Mouse (Mus musculus): ENCODE results near the gene Fuz.

Gene Fuz

DNA sequence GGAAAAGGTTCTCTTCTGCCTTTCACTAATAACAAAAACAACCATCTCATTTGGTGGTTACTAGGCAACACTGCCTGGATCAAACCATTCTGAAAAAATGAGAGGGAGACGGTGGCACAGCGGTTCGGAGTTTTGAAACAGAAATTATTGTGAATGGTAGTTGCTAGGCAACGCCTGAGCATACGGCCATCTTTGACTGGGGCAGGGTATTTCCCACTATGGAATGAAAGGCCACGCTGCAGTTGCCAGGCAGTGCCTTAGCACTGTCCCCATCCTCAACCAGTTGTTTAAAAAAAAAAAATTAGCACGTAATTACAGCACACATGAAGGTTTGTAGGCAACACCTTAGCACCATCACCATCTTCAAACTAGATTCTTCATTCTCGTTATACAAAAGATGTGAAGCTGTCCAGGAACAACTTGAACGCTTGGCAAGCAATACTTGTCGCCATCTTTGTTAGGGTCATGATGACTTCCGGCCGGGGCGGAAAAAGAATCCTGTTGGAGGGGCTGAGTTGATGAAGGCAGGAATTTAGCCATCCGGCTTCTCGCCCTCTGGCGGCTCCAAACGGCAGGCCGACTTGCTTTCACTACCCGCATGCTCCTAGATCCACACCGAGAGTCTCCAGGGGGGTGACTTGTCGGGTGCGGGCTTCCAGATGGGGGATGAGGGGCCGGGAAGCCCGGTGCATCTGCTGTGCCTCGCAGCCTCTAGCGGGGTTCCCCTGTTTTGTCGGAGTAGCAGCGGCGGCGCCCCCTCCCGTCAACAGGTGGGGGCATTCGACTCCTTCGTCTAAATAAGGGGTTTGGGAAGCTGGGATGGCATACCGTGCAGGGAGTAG lies at the start of gene Fuz:
Fuz (plus strand) TSS at position 487 of the 842 bp plus-strand sequence.
- DNase-seq (ENCODE audit: low spot score in 2 of 2) = peak; percentile 87 to 88

DNA sequence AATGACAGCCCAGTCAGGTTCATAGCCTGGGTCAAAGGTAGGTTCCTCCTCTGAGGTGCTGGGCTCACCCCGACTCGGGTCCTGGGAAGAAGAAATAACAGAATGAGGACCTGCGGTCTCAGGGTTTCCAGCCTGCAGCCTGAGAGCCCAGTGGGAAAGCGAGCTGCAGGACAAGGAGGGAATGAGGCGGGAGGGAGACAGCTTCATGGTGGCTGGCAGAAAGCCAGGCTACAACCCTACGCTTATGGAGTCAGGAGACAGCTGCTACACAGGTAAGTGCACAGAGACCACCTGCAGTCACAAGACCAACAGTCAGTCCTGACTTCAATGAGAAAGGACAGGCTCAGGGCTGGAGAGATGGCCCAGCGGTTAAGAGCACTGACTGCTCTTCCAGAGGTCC lies 49.1 kb upstream of the Fuz start:
- DNase-seq (ENCODE audit: low spot score in 2 of 2) = no peak

DNA sequence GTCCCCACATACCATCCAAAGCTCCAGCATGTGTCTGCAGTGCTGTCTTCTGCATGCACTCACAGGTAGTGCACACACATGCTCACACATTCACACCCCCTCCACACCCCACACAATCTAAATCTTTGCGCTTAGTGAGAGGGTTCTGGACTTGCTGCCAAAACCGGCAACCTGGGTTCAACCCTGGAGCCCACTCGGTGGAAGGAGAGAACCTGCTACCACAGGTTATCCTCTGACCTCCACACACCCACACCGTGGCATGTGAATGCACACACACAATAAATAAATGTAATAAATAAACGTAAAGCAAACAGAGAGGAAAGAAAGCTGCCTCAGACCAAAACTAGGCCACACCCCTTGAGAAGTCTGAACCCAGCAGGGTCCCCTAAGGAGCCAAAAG lies 48.1 kb upstream of the Fuz start:
- no peak for DNase-seq (ENCODE audit: low spot score in 2 of 2)

DNA sequence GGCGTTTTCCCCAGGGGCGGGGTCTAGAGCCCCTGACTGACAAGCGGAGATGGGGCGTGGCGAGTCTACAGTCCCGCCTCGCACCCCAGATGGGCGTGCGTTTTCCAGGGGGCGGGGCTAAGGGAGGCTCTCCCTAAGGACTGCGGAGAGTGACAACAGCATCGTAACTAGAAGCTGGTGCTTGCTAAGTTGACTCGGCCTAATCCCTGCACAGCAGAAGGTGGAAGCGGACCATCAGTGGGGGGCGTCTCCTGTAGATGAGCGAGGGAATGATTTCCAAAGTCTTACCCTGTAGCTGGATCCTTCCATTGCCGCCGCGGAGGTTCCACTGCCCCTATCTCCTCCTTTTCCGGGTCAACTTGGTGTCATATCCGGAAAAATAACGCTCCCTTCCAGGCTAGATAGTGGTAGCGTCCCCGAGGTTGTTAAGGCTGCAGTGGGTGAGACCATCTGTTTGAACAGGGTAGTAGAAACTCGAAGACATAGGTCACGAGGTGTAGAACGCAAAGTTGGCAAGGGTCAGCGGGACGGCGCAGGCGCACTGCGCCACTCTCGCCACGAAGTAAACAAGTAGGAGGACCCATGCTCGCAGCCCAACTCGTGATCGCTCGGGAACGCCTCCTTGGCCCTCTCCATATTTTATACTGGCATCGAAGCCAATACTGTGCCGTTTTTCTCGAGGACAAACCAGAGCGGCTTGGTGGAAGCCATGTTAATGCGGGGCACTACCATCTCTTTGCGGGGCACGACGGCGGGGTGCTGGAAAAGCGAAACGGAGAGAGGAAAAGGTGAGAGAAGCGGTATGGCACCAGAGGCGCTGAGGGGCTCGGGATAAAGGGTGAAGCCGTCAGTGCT lies 47.1 kb upstream of the Fuz start, which contains the start of the genes Akt1s1 and Tbc1d17:
Akt1s1 (plus strand) TSS at position 431 of the 855 bp plus-strand sequence.
Tbc1d17 (minus strand) TSS at position 519 of the 855 bp plus-strand sequence.
- peak; percentile 98 to 99 for DNase-seq (ENCODE audit: low spot score in 2 of 2)

DNA sequence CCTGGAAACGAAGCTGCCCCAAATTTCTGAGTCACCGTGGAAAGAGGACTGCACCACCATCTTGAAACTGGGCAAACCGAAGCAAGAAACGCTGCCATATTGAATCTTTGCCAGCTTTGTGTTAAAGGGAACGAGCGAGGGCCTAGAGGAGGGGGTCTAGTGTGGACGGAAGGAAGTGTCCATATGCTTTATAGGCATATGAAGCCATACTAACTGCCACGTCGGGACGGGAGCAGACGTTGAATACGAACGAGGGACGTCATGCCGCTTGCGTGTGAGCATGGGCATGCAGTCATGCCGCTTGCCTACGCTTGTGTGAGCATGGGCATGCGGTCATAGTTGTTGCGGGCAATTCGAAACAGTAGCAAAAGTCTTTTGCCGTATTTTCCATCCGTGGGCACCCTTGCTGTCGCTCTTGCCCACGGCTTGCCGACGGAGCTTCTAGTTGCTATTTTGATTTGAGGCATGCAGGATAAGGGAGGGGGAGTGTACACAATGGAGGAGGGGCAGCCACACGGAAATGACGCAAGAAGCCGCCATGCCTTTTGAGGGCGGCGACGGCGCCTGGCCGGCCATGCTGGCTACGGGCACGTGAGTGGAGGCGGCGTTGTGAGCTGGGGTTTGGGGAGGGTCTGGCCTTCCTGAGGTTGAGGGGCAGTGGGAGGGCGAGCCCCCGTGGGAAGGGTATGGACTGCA lies 46.3 kb upstream of the Fuz start:
- DNase-seq (ENCODE audit: low spot score in 2 of 2) = peak; percentile 88 to 90

DNA sequence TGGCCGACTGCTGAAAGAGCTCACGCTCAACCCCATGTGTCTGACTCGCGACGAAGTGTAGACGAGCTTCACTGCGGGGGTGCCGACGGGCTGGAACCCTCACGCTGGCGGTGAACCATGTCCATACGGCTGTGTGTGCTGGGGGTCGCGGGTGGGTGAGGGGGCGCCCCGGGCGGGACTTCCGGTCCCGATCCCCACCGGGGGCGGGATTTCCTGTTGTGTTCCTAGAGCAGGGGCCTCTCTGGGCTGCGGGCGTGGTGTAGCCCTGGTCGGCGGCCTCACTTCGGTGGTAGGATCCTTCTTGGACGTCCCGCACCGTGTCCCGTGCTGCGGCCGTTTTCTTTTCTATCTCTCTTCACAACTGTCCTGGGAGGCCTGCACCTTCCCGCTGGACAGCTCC lies 45.7 kb upstream of the Fuz start:
- peak; percentile 73 to 78 for DNase-seq (ENCODE audit: low spot score in 2 of 2)

DNA sequence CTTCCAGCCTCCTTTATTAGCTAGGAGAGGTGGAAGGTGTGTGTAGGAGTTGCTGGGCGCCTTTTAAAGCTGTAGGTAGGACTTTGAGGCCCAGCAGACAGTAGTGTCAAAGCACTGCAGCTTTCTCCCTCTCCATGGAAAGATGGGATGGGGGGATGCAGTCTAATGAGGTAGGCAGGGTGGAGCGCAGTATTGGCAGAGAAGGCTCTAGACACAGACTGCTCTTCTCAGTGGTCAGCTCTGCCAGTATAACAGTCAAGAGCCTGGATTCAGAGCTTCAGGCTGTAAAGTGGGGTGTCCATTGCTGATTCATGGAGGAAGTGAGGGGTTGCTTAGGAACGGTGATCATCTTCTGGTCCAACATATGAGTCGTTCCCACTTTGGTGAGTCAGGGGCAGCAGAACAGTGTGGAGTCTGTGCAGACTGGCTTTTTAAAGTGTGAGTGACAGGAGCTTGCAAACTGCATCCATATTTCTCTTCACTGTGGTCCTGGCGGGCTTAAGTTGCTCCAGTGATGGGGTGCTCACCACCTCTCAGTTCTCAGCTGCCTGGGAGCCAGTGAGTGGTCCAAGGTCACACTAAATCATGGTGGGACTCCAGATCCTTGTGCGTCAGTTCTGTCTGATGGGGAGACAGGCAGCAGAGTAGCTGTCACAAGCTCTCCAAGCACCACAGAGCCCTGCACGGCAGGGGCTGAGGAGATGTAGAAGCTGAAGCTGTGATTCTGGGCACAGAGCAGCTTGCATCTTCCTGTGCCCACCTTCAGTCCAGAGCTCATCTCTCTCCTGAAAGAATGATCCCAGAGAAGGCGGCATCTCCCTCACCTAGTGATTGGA lies 44.9 kb upstream of the Fuz start:
- no peak for DNase-seq (ENCODE audit: low spot score in 2 of 2)

DNA sequence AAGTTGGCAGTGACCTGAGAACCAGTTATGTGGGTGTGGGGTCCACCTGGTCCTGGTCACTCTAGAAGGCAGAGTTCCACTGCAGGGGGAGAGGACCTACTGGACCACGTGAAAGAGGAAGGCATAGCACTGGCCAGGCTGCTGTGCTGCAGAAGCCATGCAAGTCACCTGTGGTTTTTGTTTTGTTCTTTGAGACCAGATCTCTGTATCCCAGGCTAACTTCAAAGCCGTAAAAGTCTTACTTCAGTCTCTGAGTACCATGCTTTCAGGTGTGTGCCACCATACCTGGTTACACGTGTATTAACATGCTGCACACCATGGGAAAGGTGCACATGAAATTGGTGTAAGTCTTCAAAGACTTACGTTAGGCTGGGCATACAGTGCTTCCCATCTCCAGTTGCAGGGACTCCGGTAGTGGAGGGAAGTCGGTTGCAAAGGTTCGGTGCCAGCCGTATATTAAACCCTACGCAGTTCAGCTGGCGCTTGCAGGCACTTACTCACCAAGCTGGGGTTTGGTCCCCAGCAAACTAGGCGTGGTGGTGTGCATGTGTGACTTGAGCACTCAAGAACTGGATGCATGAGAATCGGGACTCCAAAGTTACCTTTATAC lies 44.1 kb upstream of the Fuz start:
- DNase-seq (ENCODE audit: low spot score in 2 of 2) = no peak

DNA sequence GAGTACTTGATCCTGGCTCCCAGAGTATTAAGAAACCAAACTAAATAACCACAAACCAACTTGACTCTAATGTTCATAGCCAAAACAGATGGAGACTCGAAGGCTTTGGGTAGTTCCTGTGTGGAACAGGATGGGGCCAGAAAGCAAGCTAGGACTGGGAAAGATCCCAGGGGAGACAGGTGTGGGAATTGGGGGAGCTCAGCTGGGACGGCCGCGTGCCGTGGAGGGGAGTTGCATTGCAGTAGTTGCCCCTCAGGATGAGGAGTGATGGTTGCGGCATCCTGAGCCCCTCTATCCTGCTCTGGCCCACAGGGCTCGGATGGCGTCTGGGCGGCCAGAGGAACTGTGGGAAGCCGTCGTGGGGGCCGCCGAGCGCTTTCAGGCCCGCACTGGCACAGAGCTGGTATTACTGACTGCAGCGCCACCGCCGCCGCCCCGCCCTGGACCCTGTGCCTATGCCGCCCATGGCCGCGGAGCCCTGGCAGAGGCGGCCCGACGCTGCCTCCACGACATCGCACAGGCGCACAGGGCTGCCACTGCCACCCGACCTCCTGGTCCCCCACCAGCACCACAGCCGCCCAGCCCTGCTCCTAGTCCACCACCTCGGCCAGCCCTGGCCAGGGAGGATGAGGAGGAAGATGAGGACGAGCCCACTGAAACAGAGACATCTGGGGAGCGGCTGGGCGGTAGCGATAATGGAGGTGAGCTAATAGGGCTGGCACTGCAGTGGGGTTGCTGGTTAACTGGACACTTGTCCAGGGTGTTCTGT lies 43.4 kb upstream of the Fuz start:
- DNase-seq (ENCODE audit: low spot score in 2 of 2) = no peak

DNA sequence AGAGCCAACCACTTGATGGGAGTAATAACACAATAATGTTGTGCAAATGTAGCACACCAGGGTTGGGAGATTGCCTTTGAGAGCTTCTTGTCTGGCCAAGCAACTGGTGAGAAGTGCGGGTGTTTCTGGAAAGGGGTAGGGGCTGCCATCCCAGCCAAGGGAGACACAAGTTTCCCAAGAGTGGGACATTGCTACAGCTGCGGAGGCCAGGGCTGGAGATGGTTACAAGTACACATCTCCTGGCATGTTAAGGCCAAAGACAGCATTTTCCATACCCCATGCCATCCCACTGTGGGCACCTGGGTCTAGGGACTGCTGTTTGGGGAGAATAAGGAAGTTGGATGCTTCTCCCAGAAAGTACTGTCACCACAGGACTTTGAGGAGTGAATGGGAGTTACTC lies 42.8 kb upstream of the Fuz start:
- DNase-seq (ENCODE audit: low spot score in 2 of 2) = no peak

DNA sequence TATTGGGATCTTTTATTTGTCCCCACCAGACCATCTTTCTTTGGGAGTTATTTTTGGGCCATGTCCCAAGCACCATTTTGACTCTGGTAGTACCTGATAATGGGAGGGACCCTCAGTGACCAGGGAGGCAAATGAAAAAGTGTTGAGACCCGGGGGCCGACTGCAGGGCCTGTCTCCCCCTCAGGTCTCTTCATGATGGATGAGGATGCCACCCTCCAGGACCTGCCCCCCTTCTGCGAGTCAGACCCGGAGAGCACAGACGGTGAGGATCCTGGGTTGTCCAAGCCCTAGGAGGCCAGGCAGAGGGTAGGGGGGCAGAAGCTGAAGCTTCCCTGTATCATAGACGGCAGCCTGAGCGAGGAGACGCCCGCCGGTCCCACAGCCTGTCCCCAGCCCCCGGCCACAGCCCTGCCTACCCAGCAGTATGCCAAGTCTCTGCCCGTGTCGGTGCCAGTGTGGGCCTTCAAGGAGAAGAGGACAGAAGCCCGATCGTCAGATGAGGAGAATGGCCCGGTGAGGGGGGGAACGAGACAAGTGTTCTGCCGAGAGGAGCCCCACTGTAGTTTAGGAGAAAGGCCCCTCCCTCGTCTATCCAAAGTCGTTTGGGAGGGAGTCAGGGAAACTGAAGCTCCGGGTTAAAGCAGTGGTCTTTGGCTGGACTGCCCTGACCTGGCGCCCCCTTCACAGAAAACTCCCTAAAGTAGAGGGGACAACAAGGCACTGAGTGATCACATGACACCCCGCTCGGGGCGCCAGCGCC lies 42.1 kb upstream of the Fuz start:
- DNase-seq (ENCODE audit: low spot score in 2 of 2) = no peak

DNA sequence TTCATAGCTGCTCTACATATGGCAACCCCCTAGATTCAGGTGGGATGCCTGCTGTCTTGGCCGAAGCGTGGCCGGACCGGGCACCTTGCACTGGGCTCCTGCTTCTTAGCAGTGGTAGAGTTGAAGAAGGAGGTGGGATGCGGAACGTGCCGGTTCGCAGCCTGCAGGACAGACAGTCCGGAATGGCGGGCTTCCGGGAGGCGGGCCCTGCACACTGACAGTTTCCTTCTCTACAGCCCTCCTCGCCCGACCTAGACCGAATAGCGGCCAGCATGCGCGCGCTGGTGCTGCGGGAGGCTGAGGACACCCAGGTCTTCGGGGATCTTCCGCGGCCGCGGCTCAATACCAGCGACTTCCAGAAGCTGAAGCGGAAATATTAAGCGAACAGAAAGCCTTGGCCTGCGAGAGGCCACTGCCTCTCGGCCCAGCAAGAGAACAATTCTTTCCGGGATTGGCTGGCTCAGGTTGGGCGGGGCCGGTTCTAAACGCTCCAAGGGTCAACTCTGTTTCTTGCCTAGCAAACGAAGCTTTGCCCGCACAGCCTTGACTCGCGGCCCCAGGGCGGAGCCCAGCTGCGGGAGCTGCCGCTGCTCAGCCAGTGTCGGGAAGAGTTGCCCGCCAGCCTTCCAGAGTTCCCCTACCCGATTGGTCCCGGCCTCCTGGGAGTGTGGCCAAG lies 41.4 kb upstream of the Fuz start:
- DNase-seq (ENCODE audit: low spot score in 2 of 2) = peak; percentile 83 to 85

DNA sequence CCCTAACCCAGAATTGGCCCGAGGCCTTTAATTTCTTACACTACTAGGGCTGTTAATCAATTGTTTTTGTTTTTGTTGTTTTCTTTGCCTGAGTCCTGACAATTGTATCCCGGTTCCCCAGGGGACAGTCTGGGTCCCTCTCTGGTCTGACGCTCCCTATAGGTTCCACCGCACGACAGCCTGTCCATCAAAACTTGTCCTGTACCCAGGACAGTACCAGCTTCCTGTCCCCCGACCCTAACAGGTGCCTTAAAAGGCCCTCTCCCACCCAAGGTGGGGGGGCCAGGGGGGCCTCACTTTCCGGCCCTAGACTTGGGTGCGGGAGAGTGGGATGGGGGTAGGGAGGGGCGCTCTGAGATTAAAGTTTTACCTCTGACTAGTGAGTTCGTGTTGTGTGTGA lies 40.8 kb upstream of the Fuz start:
- no peak for DNase-seq (ENCODE audit: low spot score in 2 of 2)

DNA sequence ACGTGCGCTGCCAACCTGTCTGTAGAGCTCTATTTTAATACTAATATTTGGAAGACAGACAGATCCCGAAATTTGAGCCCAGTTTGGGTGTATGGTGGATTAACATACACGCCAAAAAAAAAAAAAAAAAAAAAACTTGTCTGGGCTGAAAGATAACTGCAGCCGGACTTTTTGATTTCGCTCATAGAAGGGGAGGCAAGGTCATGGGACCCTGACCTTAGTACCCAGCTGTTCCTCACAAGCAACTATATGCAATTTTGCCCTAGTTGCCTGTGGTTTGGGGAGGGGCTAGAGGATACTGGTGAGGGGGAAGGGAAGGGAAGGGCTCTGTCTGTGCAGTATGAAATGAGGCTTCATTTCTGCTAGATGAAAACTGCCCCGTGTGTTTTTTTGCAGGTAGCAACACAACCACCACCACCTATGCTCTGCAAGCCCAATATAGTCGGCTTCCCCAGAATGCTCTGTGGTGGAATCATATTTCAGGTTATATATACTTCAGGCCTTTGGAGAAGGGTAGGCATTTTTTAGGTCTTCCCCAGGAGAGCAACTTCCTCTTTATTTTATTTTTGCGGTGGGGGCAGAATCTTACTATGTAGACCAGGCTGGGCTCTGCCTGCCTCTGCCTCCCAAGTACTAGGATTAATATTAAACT lies 39.5 kb upstream of the Fuz start:
- DNase-seq (ENCODE audit: low spot score in 2 of 2) = no peak

DNA sequence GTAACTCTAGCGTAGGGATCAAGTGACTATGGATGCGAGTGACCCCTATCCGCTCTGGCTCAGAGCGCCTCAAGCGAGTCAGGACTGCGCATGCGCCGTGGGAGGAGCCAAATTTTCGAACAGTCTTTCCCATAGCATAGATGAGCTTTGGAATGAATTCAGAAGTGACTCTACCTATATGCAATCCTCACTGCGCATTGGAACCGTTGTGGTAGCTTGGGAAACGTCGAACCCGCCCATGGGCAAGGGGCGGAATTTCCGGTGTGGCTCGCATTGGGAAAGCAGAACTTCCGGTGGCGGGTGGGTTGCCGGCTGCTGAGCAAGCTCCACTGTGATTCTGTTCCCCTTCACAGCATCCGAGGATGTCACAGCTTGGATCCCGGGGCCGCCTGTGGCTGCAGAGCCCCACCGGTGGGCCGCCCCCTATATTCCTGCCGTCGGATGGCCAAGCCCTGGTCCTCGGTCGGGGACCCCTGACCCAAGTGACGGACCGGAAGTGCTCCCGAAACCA lies 38.8 kb upstream of the Fuz start, which contains the start of gene Pnkp:
Pnkp (plus strand) TSS at position 98 of the 511 bp plus-strand sequence.
- peak; percentile 80 for DNase-seq (ENCODE audit: low spot score in 2 of 2)

DNA sequence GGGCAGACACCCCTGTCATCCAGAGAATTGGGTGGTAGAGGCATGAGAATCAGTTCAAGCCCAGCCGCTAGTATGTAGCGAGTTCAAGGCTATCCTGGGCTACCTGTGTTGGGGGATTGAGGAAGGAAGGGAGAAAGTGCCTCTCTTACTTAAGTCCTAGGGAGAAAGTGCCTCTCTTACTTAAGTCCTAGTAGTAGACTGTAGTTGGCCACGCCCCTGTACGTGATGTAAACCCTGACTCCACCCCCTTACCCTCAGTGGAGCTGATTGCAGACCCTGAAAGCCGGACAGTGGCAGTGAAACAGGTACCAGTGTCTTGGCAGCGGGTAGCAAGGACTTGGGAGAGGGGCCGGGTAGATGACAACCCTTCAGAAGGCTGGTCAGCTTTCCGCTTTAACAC lies 38.0 kb upstream of the Fuz start:
- no peak for DNase-seq (ENCODE audit: low spot score in 2 of 2)

DNA sequence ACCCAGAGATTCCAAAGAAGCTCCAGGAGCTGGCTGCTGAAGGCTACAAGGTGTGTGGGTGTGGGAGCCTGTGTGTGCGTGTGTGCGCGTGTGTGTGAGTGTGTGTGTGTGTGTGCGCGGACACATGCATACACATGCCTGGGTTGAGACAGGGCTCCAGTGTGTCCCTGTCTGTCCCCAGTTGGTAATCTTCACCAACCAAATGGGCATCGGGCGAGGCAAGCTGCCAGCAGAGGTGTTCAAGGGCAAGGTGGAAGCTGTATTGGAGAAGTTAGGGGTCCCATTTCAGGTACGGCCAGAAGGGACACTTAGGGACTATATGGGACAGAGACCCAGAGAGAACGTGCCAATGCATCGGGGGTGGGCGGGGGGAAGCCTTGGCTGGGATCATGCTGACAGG lies 36.0 kb upstream of the Fuz start:
- no peak for DNase-seq (ENCODE audit: low spot score in 2 of 2)

Measured in urinary bladder, postnatal 4 days (tissue).